Mouse (Mus musculus) lung, adult 2 months (tissue): ENCODE data around the gene Nav2.

Experiments used
- CTCF ChIP-seq: fragments of 200-500 bp; IDR thresholded peaks from 2 replicates; pipeline ENCODE4 v1.5.1; 2011; ENCODE audit warnings: mild to moderate bottlenecking, low read length, control low read depth; ENCODE audit not compliant: insufficient read depth
- POLR2A ChIP-seq: fragments of 200-500 bp; IDR thresholded peaks from 2 replicates; pipeline ENCODE4 v1.6.1; 2011; ENCODE audit warnings: low read depth, mild to moderate bottlenecking, control low read depth, low read length, borderline replicate concordance; ENCODE audit errors: extremely low read depth

DNA sequence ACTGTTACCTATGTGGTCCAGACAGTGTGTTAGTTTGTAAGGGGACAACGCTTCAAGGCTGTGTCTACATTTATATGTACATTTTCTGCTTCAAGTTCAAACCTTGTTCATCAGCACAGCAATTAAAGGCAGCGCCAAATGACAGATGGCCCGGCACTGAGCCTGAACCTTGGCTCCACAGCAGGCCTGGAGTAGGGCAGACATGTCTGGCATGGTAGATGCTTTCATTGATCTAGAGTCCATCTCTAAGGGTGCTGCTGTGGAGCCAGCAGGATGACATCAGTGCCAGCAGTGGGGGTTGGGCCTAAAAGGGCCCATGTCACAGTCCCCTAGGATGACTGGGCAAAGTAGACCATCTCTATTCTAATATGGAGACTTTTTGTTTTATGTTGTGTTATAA, 186.0 kb downstream of the Nav2 start:
- TF ChIP-seq CTCF (no peak), POLR2A (no peak)
